Mouse (Mus musculus): ENCODE data around the gene Ctbp2. TPM values are rescaled to one million over a fixed set of nuclear protein-coding genes. Genes with fewer than 3 reads are reported as not detected.
"Not testable (repeated sequence)": the region's sequence is repeated elsewhere in the genome, so short reads cannot be mapped to it uniquely, and the experiment has no call there.

The Ctbp2 gene
- polyA plus RNA-seq, 1 experiment from 2014 or later: 46.8 TPM

DNA sequence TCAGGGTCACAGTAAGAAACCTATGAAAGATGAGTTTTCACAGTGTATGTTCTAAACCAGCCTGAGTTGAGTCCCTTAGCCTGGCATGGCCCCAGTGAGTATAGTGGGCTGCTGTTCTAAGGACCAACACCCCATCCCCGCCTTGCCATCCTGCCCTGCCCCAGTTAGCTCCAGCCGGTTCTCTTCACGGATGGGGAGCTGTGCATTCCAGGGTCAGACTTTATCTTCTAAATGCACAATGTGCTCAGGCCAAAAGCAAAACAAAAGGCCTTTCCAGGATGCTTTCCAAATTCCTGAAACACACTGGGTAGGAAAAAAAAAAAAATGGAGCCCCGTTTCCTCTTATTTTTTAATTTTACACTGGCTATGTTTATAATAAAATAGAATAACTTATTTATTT is 24.9 kb downstream of the Ctbp2 start:
- Histone ChIP-seq H3K36me3 (peaks cover 5% of the 10 kb centered on the region; the same call in 1 of the 2 replicates), H3K9me3 (no peaks in the 10 kb centered on the region), H3K27me3 (replicated peaks) (no peaks in the 10 kb centered on the region), H3K4me3 (no peak overlapping the region), H3K9ac (no peak overlapping the region), H3K4me1 (peaks cover 71% of the 10 kb centered on the region), H3K27ac (replicated peaks) (peak overlapping the region; percentile 75), H3K4me2 (peak overlapping the region; percentile 43)
- ATAC-seq (ENCODE audit: extremely low read depth, insufficient number of reproducible peaks, low FRiP score, low TSS enrichment): no peak
- 31% methylated on average over 4 of the region's 4 CpGs for WGBS

DNA sequence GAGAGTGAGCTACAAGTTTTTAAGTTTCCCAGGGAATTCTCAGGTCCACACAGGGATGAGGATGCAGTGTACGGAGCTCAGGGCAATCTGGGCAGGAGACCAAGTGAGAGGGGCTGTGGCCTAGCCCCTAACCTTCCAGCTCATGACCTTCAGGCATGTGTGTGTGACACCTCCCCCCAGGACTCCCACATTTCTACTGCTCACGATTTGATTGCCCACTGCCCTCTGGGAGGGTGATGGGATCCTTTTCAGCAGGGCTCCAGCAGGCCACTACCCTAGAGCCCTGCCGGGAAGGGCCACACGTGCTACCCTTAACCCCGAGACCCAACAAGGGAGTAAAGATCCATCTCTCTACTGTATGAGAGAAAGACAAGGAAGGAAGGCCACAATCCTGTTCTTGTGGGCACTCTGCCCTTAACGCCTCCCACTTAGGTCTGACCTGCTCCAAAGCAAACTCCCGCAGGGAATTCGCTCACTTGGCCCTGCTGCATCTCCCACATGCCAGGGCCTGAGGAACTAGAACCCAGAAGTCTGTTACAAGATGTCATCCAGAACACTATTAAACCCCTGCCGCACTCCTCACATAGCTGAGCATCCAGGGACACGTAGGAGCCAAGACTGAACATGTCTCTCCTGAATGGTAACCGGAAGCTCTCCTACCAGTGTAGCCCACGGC is 25.9 kb downstream of the Ctbp2 start:
- ATAC-seq (ENCODE audit: extremely low read depth, insufficient number of reproducible peaks, low FRiP score, low TSS enrichment): 0 out of 2 replicates have a peak, but pooled peaks have one; percentile 6
- Histone ChIP-seq H3K9me3 (no peaks in the 10 kb centered on the region), H3K4me2 (no peak overlapping the region), H3K27ac (replicated peaks) (peak overlapping the region; percentile 75), H3K4me1 (peaks cover 64% of the 10 kb centered on the region), H3K36me3 (peaks cover 5% of the 10 kb centered on the region), H3K4me3 (no peak overlapping the region), H3K27me3 (replicated peaks) (no peaks in the 10 kb centered on the region), H3K9ac (no peak overlapping the region; the same call in 1 of the 2 replicates)
- WGBS: 69% methylated on average over 12 of the region's 12 CpGs

DNA sequence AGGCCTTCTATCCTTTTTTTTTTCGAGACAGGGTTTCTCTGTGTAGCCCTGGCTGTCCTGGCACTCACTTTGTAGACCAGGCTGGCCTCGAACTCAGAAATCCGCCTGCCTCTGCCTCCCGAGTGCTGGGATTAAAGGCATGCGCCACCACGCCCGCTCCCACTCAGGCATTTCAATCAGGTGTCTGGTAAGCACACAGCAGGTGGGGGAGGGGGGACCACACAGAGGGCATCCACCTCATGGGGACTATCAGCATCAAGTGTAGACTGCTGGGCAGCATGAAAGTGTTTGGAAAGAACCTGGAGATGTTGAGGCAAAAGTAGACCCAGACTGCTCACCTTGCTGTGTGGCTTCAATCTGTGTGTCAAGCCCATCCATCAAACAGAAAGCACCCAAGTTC is 28.5 kb downstream of the Ctbp2 start:
- not testable (repeated sequence) for H3K9ac ChIP-seq; ATAC-seq (ENCODE audit: extremely low read depth, insufficient number of reproducible peaks, low FRiP score, low TSS enrichment); H3K27me3 ChIP-seq (replicated peaks); H3K27ac ChIP-seq (replicated peaks); H3K9me3 ChIP-seq; H3K4me2 ChIP-seq; H3K4me3 ChIP-seq
- H3K4me1 ChIP-seq: peaks cover 54% of the 10 kb centered on the region
- H3K36me3 ChIP-seq: peaks cover 12% of the 10 kb centered on the region
- 87% methylated on average over 7 of the region's 7 CpGs for WGBS

DNA sequence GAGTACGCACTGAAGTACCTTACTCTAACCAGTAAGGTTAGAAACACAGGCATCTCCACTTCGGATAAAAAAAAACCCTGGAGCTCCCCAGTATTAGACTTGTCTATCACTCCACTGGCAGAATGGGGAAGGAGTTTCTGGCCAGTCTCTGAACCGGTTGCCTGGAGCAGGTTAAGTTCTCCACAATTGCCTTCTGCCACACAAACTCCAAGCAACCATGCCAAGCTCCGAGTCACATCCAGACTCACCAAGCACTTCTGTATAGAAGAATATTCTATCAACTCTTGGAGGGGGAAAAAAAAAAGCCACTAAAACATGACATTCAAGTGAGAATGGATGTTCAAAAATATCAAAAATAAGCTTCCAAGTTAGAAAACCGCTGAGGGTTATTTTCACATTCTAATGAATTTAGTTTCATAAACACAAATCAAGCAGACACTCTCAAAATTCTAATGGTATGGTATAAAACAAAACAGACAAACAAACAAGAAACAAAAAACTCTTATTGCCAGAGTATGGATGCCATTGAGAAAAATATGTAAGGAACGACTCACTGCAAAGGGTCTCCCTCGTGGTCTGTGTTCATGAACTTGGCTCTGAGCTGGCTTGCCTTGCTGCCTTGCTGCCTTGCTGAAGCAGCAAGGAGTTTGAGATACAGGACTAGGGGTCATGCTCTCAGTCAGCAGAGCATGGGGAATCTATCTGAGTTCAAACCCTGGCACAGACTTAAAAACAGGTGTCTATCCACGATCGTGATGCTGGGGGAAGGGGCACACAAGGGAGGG is 29.3 kb downstream of the Ctbp2 start:
- no peak overlapping the region for H3K27ac ChIP-seq (replicated peaks)
- 71% methylated on average over 9 of the region's 9 CpGs for WGBS
- peaks cover 54% of the 10 kb centered on the region for H3K4me1 ChIP-seq
- H3K4me2 ChIP-seq: no peak overlapping the region
- H3K9me3 ChIP-seq: no peaks in the 10 kb centered on the region
- H3K27me3 ChIP-seq (replicated peaks): no peaks in the 10 kb centered on the region
- H3K36me3 ChIP-seq: peaks cover 12% of the 10 kb centered on the region
- H3K4me3 ChIP-seq: no peak overlapping the region
- H3K9ac ChIP-seq: no peak overlapping the region
- ATAC-seq (ENCODE audit: extremely low read depth, insufficient number of reproducible peaks, low FRiP score, low TSS enrichment): no peak

DNA sequence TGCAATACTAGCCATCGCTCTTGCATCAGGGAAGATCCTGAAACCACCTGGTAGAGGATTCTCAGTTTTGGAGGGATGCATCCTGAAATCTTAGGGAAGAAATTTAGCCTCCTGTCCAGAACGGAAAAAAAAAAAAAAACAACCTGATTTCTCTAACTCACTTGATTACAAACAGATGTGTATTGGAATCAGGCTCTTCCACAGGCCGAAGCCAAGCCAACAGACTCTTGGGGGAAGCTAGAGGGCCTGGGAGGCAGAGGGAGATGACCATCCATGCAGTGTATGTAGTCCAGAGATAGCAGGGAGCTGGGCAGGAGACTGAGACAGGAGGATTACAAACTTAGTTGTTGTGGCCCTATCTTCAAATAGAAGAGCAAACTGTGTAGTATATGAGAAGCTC is 30.0 kb downstream of the Ctbp2 start:
- peaks cover 12% of the 10 kb centered on the region for H3K36me3 ChIP-seq
- H3K4me1 ChIP-seq: peaks cover 54% of the 10 kb centered on the region
- H3K9ac ChIP-seq: no peak overlapping the region
- 70% methylated on average over 3 of the region's 3 CpGs for WGBS
- H3K4me2 ChIP-seq: no peak overlapping the region
- no peaks in the 10 kb centered on the region for H3K9me3 ChIP-seq
- no peaks in the 10 kb centered on the region for H3K27me3 ChIP-seq (replicated peaks)
- no peak overlapping the region for H3K4me3 ChIP-seq
- H3K27ac ChIP-seq (replicated peaks): no peak overlapping the region
- ATAC-seq (ENCODE audit: extremely low read depth, insufficient number of reproducible peaks, low FRiP score, low TSS enrichment): no peak

DNA sequence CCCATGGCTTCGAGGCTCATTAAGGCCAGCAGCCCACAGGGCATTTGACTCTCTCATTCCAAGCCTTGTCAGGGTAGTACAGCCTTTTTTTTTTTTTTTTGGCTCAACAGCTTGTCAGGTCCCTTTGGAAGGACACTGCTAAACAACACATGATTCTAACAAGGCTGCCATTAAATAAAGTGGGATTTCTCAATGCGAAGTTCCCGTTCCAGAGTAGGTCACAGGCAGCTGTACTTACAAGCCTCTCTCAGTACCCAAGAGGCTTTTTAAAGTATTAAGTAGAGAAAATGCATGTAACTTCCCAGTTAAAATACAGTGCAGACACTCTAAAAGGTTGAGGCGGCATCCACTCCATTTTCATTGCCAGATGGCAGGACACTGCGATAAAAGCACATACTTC is 30.4 kb downstream of the Ctbp2 start:
- no peak for ATAC-seq (ENCODE audit: extremely low read depth, insufficient number of reproducible peaks, low FRiP score, low TSS enrichment)
- peaks cover 54% of the 10 kb centered on the region for H3K4me1 ChIP-seq

DNA sequence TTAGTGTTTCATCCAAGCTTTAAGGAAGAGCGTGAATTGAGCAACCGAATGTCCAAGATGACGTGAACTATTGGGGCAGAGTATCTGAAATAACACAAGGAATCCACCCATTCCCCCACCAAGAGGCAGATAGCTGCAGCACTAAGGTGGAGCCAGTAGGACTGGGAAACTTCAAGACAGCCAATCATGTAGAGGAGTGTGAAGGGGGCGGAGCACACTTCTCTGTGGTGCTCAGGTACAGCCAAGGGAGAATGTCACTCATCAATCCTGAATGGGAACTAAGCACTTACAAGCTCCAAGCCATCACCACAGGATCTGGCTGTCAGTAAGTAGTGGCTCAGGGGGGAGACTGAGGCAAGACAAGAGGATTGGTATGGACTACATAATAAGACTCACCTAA is 33.5 kb downstream of the Ctbp2 start:
- H3K27me3 ChIP-seq (replicated peaks): no peaks in the 10 kb centered on the region
- H3K4me2 ChIP-seq: no peak overlapping the region
- 73% methylated on average over 4 of the region's 4 CpGs for WGBS
- H3K27ac ChIP-seq (replicated peaks): peak overlapping the region; percentile 46; the same call in 1 of the 2 replicates
- peaks cover 64% of the 10 kb centered on the region for H3K4me1 ChIP-seq
- ATAC-seq (ENCODE audit: extremely low read depth, insufficient number of reproducible peaks, low FRiP score, low TSS enrichment): no peak
- peaks cover 8% of the 10 kb centered on the region for H3K36me3 ChIP-seq
- H3K9me3 ChIP-seq: no peaks in the 10 kb centered on the region
- H3K4me3 ChIP-seq: no peak overlapping the region
- no peak overlapping the region for H3K9ac ChIP-seq

More for the DNA sequence above, 30.4 kb downstream of the Ctbp2 start:
- Histone ChIP-seq H3K27ac (replicated peaks) (no peak overlapping the region), H3K36me3 (peaks cover 12% of the 10 kb centered on the region), H3K4me3 (no peak overlapping the region), H3K9ac (no peak overlapping the region), H3K27me3 (replicated peaks) (no peaks in the 10 kb centered on the region), H3K4me2 (no peak overlapping the region), H3K9me3 (no peaks in the 10 kb centered on the region)
- 91% methylated on average over 5 of the region's 5 CpGs for WGBS

DNA sequence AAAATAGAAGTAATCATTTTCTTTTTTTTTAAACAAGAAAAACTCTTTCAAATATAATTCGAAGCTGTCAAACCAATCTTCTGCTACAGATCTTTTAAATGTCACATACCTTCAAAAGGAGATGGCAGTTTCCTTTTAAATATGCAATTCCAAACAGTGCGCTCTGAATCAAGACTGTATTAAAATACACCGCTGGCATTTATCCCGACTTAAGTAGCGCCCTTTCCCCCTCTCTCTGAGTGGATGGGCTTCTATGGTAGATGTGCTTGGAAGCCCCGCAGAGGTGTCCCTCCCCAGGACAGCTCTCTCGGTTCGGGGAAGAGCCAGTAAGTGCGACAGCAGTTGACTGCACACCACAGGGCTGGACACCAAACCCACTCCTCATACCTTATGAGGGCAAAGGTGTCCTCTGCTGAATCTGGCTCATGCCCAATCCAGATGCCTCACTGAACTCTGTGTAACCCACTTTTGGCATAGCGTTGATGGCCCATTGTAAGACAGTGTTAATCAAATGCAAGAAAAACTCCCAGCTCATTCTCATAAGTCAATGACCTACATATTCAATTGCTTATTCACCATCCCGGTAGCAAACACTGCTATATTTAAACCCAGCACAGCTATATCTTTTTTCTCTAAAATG is 34.4 kb downstream of the Ctbp2 start:
- 74% methylated on average over 11 of the region's 11 CpGs for WGBS
- no peak overlapping the region for H3K9ac ChIP-seq
- no peaks in the 10 kb centered on the region for H3K9me3 ChIP-seq
- H3K36me3 ChIP-seq: peaks cover 7% of the 10 kb centered on the region; the same call in 1 of the 2 replicates
- peaks cover 70% of the 10 kb centered on the region for H3K4me1 ChIP-seq
- no peak overlapping the region for H3K4me3 ChIP-seq
- ATAC-seq (ENCODE audit: extremely low read depth, insufficient number of reproducible peaks, low FRiP score, low TSS enrichment): no peak; the same call in 1 of the 2 replicates
- H3K4me2 ChIP-seq: 0 out of 2 replicates have a peak overlapping the region, but pooled peaks have one; percentile 8
- H3K27me3 ChIP-seq (replicated peaks): no peaks in the 10 kb centered on the region
- peak overlapping the region; percentile 46 for H3K27ac ChIP-seq (replicated peaks)

DNA sequence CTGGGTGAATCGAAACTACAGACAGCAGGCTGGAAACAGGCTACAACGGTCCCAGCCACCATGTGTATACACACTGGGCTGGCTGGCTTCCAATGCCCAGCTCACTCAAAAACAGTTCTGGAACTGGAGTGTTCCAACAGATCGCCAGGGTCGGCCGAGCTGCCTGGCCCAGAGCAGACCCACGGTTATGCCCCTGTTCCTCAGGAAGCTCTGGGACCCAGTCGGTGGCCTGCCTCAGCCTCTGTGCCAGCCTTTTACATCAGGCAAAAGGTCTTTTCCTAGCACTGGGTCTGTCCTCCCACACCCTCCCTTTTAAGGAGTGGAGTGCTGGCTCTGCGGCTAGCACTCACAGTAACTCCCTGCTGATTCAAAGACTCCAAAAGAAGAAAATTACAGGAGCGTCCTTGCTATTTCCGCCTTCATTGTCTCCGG is 35.3 kb downstream of the Ctbp2 start:
- WGBS: 19% methylated on average over 11 of the region's 11 CpGs
- Histone ChIP-seq H3K9ac (peak overlapping the region; percentile 62), H3K4me1 (peaks cover 75% of the 10 kb centered on the region), H3K27ac (replicated peaks) (peak overlapping the region; percentile 83), H3K4me2 (peak overlapping the region; percentile 56), H3K4me3 (peak overlapping the region; percentile 13), H3K36me3 (peaks cover 7% of the 10 kb centered on the region; the same call in 1 of the 2 replicates), H3K27me3 (replicated peaks) (no peaks in the 10 kb centered on the region), H3K9me3 (no peaks in the 10 kb centered on the region)
- ATAC-seq (ENCODE audit: extremely low read depth, insufficient number of reproducible peaks, low FRiP score, low TSS enrichment): no peak

DNA sequence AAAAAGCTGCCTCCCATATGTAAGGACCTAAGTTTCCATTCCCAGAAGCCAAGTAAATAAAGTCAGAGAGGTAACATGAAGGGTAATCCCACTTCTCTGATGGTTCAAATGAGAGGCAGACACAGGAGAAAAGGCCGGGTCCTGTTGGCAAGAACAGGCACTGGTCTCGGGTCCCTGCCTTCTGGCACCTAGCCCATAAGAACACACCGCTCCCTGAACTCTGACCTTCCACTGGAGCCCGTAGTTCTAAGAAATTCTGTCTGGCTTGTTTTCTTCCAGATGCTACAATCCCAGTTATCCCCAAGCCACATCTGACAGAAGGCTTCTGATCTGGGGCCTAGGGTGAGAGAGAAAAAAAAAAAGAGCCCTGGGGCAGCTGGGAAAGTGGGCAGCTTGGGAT is 35.7 kb downstream of the Ctbp2 start:
- no peaks in the 10 kb centered on the region for H3K27me3 ChIP-seq (replicated peaks)
- ATAC-seq (ENCODE audit: extremely low read depth, insufficient number of reproducible peaks, low FRiP score, low TSS enrichment): no peak
- peak overlapping the region; percentile 62 for H3K9ac ChIP-seq
- H3K9me3 ChIP-seq: no peaks in the 10 kb centered on the region
- H3K4me2 ChIP-seq: peak overlapping the region; percentile 56
- peak overlapping the region; percentile 83 for H3K27ac ChIP-seq (replicated peaks)
- peaks cover 7% of the 10 kb centered on the region; the same call in 1 of the 2 replicates for H3K36me3 ChIP-seq
- peak overlapping the region; percentile 13 for H3K4me3 ChIP-seq
- peaks cover 75% of the 10 kb centered on the region for H3K4me1 ChIP-seq
- 46% methylated on average over 4 of the region's 4 CpGs for WGBS

DNA sequence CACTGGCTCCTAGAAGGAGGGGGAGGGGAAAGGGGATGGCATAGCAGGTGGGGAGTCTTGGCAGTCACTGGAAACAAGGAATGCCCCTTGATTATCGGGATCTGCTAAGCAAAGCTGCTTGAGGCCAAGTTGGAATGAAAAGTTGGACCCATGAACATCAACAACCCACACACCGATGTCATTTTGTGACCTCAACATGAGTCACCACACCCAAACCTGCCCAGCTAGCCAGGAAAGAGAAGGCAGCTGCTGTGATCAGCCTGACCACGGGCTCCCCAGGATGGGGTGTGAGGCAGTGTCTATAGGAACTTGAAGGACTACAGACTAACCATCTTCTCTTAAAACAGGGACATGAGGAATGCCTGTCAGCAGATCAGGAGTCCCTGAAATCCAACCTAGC is 38.7 kb downstream of the Ctbp2 start:
- H3K9ac ChIP-seq: no peak overlapping the region
- no peaks in the 10 kb centered on the region for H3K27me3 ChIP-seq (replicated peaks)
- ATAC-seq (ENCODE audit: extremely low read depth, insufficient number of reproducible peaks, low FRiP score, low TSS enrichment): no peak
- no peak overlapping the region for H3K27ac ChIP-seq (replicated peaks)
- no peak overlapping the region for H3K4me3 ChIP-seq
- peaks cover 13% of the 10 kb centered on the region for H3K36me3 ChIP-seq
- 78% methylated on average over 3 of the region's 3 CpGs for WGBS
- H3K9me3 ChIP-seq: no peaks in the 10 kb centered on the region
- peaks cover 66% of the 10 kb centered on the region for H3K4me1 ChIP-seq
- H3K4me2 ChIP-seq: no peak overlapping the region
